Mouse (Mus musculus) c-Kit-positive CD71-negative TER-119-negative erythroid progenitor cells, embryonic 14.5 days (primary cell): ENCODE results near the gene Gm10310.
"Not testable (repeated sequence)": the region's sequence is repeated elsewhere in the genome, so short reads cannot be mapped to it uniquely, and the experiment has no call there.

Experiments used
- DNase-seq: peaks from one replicate; pipeline ENCODE4 v3.0.0-alpha.2; 2013; ENCODE audit warnings: low read depth

The Gm10310 gene

DNA sequence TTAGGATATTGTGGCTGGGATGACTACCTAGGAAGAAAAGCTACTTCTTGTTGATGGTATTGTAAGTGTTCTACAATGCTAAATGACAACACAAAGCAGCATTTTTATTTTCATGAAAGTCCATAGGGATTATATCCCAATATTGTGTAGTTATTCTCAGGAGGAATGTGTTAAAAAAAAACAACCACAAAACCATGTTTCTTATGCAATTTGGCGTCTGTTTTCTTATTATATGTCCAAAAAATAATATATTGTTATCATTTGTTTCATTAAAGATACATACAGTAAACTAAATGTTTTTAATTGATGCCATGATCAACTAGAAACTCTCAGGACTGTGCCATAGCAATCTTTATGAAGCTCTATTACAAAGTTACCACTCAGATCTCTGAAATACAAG, at the start of gene Gm10310:
Gene Gm10310 (minus strand): TSS at position 101 of the 400 bp plus-strand sequence.
- not testable (repeated sequence) for DNase-seq

DNA sequence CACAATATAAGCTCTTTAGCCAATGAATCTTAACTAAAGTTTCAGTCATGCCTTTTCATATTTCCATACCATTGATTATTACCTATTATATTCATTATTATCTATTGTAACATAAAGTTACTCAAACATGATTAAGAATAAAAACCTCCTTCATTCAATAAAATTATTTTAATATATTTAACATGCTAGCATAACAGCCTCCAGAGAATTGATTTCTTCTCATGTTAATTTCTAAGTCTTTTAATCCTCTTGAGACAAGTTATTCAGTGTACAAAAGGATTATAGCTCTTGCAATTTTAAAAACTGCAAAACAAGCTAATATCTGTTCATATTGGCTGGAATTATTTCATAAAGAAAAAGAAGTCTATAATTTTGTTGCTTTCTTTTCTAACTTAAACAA, 45.2 kb upstream of the Gm10310 start, which contains the start of gene Olfr821:
Gene Olfr821 (plus strand): TSS at position 301 of the 400 bp plus-strand sequence.
- DNase-seq, result no peak

DNA sequence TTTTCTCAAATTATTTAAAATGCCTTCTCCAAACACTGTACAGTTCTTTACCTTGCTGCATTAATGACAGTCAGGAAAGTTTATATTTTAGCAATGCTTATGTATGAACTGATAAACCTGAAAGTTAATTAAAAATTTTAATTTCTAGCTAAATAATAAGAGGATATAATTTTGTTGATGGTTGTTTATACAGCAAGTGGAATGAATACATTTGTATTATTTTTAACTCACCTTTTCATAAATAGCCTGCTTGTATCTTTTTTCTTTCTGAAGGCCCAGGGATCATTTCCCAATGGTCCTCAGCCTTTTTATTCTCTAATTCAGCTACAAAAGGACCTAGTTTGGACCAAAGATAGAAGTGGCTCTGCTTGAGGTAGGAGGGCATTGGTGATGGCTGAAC, 27.5 kb upstream of the Gm10310 start, which contains the start of gene Olfr820:
Gene Olfr820 (plus strand): TSS at position 301 of the 400 bp plus-strand sequence.
- no peak for DNase-seq

DNA sequence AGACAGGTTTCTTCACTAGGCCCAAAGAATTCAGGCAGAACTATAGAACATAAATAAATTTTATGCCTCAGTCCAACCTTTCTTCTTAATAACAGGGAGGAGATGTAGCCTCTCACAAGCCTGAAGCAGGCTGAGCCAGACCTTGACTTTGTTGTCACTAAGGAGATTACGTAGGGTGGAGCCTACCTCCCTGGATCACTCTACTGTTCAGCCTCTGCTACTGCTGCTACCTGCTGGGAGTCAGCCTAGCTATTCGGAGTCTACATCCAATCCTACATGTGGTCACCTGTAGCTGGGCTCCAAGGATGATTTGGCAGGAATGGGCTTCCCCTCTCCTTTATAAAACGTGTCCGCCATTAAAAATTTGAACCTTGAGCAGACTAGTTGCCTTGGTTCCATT, 20.5 kb upstream of the Gm10310 start:
- not testable (repeated sequence) for DNase-seq

DNA sequence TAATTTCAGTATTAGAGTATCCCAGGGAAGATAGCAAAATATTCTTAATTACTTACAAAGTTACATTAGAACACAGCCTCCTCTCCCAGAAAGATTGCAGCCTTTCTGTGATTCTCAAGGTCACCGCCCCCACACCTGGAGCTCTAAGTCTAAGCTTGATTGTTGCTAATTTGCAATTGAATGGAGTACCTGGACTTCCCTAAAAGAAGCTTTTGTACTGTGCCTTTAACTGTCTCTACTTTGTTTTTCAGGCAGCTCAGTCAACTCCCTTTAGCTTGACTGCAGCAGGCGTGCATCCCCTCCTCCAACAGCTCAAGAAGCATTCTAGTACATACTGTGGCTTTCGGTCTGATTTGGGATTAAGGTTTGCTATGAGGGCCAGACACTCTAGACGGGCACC, 19.2 kb upstream of the Gm10310 start:
- not testable (repeated sequence) for DNase-seq

- not testable (repeated sequence) for DNase-seq
Observed at GRCm38 (mm10) chr10:129981867-129982266, 3.0 kb downstream of the Gm10310 start.

GRCm38 (mm10) chr10:129976040-129976439, 8.8 kb downstream of the Gm10310 start, which contains the start of gene Olfr247:
Olfr247 (minus strand) TSS chr10:129976140.
- DNase-seq, result not testable (repeated sequence)

GRCm38 (mm10) chr10:129972994-129973393, 11.9 kb downstream of the Gm10310 start:
- DNase-seq, result not testable (repeated sequence)

DNA sequence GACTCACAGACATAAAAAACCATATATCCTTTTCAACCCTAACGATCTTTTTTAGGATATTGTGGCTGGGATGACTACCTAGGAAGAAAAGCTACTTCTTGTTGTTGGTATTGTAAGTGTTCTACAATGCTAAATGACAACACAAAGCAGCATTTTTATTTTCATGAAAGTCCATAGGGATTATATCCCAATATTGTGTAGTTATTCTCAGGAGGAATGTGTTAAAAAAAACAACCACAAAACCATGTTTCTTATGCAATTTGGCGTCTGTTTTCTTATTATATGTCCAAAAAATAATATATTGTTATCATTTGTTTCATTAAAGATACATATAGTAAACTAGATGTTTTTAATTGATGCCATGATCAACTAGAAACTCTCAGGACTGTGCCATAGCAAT, 17.7 kb downstream of the Gm10310 start, which contains the start of gene Olfr819:
Gene Olfr819 (minus strand): TSS at position 101 of the 400 bp plus-strand sequence.
- not testable (repeated sequence) for DNase-seq

DNA sequence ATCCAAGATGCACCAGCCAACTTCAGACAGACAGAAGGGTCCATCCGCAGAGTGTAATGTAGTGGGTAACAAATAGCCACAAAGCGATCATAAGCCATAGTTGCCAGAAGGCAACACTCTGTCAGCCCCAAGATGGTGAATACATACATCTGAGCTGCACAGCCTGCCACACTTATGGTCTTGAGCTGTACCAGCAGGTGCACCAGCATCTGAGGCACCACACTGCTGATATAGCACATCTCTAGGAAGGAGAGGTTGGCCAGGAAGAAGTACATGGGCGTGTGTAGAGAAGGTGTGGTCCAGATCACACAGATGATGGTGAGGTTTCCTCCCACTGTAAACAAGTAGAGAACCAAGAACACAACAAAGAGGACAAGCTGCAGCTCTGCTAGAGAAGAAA, 18.6 kb downstream of the Gm10310 start:
- DNase-seq, result not testable (repeated sequence)

DNA sequence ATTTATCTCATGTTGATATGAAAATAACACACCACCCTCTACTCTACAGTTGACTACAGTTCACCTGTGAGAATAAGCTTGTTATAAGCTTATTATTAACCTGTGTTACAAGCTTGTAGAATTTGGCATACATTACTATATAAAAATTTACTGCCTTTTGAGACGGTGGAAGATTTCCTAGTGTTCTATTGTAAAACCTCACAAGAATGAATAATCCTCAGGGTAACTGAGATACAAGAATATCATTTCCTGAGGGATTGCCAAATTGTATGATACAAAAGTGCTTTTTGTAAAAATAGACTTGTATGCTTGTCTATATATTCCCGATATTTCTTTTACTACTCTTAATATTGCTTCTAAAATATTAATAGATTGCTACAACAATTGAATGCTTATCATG, 35.9 kb downstream of the Gm10310 start, which contains the start of gene Olfr818:
Gene Olfr818 (minus strand): TSS at position 101 of the 400 bp plus-strand sequence.
- no peak for DNase-seq
